Mouse (Mus musculus): ENCODE measurements around the gene Lyrm9.

DNA sequence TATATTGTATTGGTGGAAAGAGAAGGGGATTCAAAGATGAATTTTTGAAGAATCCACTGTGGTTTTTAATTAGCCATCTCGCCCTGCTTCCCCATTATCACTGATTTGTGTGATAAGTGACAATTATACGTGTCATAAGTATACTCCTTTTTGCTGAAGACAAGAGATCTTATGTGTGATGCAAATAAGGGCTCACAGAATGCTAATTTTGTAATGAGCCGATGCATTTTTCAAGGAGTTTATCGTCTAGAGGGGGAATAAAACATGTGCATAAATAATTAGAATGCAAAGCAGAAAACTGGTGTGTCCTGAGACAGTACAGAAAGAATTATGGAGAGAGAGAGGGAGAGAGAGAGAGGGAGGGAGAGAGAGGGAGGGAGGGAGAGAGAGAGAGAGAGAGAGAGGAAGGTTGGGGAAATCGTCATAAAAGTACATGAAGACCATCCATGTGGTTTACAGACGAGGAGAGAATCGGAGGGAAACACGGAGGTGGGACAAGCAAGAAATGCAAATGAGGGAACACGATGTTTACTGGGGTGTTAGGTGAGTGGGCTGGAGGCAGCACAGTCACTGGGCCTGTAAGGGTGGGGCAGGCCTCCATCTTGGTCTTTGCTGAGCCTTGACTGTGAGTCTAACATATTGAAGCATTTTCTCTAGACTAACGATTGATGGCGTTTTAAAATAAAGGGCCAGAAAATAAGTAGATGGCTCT lies 8.9 kb upstream of the Lyrm9 start:
- no peak for TF ChIP-seq TAL1 (IDR thresholded peaks at IDR 0.05; ENCODE audit: low read length)
- TF ChIP-seq GATA1 (IDR thresholded peaks at IDR 0.05; ENCODE audit: low read length), result no peak
